Mouse (Mus musculus): ENCODE measurements around the gene Arl13a. TPM values are rescaled to one million over a fixed set of nuclear protein-coding genes. Genes with fewer than 3 reads are reported as not detected.

Arl13a gene
- polyA plus RNA-seq, 1 experiment, result not detected

DNA sequence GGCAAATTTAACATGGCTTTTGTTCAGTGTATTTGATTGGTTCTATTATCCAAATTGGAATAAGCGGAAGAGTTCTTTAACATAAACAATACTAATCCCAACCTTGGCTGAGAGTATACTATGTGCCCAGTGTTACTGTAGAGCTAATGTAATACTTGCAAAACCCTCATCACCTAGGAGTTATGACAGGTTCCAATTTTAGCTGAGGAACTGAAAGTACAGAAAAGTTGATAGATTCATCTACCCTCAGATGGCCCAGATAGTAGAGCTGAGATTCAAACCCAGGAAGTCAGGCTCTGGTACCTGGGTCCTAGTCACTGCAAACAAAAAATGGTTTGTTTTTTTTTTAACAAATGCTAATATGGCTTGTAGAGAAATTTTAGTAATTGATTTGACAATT, 16.7 kb upstream of the Arl13a start:
- Histone ChIP-seq H3K27ac (ENCODE audit: insufficient read depth, low read depth, low read length) (no peak overlapping the region), H3K4me1 (ENCODE audit: control insufficient read depth, insufficient read depth, low read length) (no peaks in the 10 kb centered on the region), H3K4me3 (ENCODE audit: insufficient read depth, low read depth, low read length) (no peak overlapping the region)
- TF ChIP-seq POLR2A (IDR thresholded peaks at IDR 0.05; ENCODE audit: insufficient read depth, low read depth, low read length), result no peak
- no peak for TF ChIP-seq CTCF (IDR thresholded peaks at IDR 0.05; ENCODE audit: insufficient read depth, low read depth, low read length)
- WGBS, result 97% methylated on average over 1 of the region's 1 CpGs

DNA sequence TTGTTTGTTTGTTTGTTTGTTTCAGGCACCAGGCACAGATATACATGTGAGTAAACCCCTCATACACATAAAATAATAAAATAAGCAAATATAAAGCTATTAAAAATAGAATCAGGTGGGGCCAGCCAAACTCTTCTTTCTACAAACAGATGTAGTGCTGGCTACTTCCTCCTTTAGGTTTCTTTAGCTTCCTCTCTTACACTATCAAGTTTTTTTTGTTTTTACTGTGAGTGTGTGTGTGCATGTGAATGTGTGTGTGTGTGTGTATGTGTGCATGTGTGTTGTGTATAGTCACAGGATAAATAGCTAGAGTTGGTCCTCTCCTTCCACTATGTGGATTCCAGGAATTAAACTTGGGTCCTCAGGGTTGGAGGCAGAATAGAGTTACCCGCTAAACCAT, 12.6 kb upstream of the Arl13a start:
- Histone ChIP-seq H3K4me1 (ENCODE audit: control insufficient read depth, insufficient read depth, low read length) (no peaks in the 10 kb centered on the region), H3K27ac (ENCODE audit: insufficient read depth, low read depth, low read length) (no peak overlapping the region), H3K4me3 (ENCODE audit: insufficient read depth, low read depth, low read length) (no peak overlapping the region)
- no peak for TF ChIP-seq CTCF (IDR thresholded peaks at IDR 0.05; ENCODE audit: insufficient read depth, low read depth, low read length)
- no peak for TF ChIP-seq POLR2A (IDR thresholded peaks at IDR 0.05; ENCODE audit: insufficient read depth, low read depth, low read length)
- WGBS, result 100% methylated on average over 1 of the region's 1 CpGs

DNA sequence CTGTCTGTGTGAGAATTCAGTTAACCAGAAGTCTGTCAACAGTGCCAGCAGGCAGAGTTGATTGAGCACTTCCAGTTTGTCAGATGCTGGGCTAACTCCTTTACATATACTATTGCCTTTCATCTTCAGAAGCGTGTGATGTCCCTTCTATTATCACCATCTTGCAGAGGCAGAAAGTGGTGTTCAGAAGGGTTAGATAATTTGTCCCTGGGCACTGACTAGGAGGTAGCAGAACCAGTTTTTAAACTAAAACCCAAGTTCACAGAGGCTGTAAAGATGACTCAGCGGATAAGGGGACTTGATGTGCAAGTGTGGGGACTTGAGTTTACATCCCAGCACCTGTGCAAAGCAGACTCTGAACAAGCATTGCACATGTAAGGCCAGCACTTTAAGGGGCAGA, 21.2 kb downstream of the Arl13a start:
- 80% methylated on average over 2 of the region's 2 CpGs for WGBS
- Histone ChIP-seq H3K4me3 (ENCODE audit: insufficient read depth, low read depth, low read length) (no peak overlapping the region), H3K4me1 (ENCODE audit: control insufficient read depth, insufficient read depth, low read length) (no peaks in the 10 kb centered on the region), H3K27ac (ENCODE audit: insufficient read depth, low read depth, low read length) (no peak overlapping the region)
- TF ChIP-seq CTCF (IDR thresholded peaks at IDR 0.05; ENCODE audit: insufficient read depth, low read depth, low read length) (no peak), POLR2A (IDR thresholded peaks at IDR 0.05; ENCODE audit: insufficient read depth, low read depth, low read length) (no peak)

DNA sequence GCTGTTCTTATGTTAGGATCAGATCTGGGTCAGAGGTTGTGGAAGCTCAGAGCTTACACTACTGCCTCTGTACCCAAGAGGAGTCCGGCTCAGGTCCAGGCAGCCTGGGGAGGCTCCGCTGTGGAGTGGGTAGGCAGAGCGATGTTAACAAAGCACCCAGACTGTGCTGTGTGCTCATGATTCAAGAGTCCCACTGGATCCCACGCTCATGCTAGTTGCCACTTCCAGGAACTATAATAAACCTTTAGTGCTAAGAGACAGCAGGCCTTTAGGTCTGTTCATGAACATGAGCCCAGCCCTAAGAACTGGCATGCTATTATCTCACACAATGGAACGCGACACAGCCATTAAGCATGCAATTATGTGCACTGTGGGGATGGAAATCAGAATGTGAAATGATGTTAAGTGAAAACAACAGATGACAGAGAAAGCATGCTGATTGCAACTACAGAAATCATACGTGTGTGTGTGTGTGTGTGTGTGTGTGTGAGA, 23.9 kb downstream of the Arl13a start:
- Histone ChIP-seq H3K4me1 (ENCODE audit: control insufficient read depth, insufficient read depth, low read length) (no peaks in the 10 kb centered on the region), H3K4me3 (ENCODE audit: insufficient read depth, low read depth, low read length) (no peak overlapping the region), H3K27ac (ENCODE audit: insufficient read depth, low read depth, low read length) (no peak overlapping the region)
- WGBS, result 39% methylated on average over 7 of the region's 7 CpGs
- TF ChIP-seq CTCF (IDR thresholded peaks at IDR 0.05; ENCODE audit: insufficient read depth, low read depth, low read length), result no peak
- TF ChIP-seq POLR2A (IDR thresholded peaks at IDR 0.05; ENCODE audit: insufficient read depth, low read depth, low read length), result no peak

DNA sequence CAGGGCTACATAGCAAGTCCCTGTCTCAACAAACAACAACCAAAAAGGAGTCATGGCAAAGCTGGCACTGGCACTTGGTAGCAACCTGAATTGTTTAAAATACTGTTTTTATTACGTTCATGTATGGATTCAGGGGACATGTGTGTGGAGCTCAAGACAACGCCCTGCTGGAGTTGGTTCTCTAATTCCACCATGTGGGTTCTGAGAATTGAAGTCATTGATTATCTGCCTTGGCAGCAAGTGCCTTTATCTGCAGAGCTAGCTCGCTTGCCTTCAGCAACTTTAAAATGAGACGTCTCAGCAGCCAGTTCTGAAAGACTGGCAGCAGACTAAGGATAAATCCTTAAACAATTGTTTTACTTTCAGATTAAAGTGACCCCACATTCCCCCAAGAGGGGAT, 30.9 kb downstream of the Arl13a start:
- 68% methylated on average over 4 of the region's 4 CpGs for WGBS

DNA sequence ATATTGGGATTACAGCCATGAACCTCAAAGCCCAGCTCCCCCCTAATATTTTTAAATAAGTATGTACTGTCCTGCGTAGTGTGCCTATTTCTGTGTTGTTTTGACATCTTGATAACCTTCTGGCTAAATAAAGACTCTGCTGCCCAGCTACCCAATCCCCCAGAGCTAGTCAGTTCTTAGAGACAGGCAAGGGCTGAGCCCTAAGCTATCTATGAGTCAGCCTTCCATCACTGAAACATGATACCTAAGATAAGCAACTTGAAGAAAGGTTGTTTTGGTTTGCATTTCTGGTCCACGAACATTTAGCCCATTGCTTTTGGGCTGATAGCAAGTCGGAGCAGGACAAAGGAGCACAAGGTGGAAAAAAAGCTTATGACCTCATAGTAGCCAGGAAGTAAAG, 33.3 kb downstream of the Arl13a start:
- WGBS, result 77% methylated on average over 3 of the region's 3 CpGs
- no peak overlapping the region for H3K27ac ChIP-seq (ENCODE audit: insufficient read depth, low read depth, low read length)
- no peak overlapping the region for H3K4me3 ChIP-seq (ENCODE audit: insufficient read depth, low read depth, low read length)
- H3K4me1 ChIP-seq (ENCODE audit: control insufficient read depth, insufficient read depth, low read length), result no peaks in the 10 kb centered on the region
- TF ChIP-seq CTCF (IDR thresholded peaks at IDR 0.05; ENCODE audit: insufficient read depth, low read depth, low read length) (no peak), POLR2A (IDR thresholded peaks at IDR 0.05; ENCODE audit: insufficient read depth, low read depth, low read length) (no peak)

More for the DNA sequence above, 30.9 kb downstream of the Arl13a start:
- H3K27ac ChIP-seq (ENCODE audit: insufficient read depth, low read depth, low read length), result no peak overlapping the region
- H3K4me1 ChIP-seq (ENCODE audit: control insufficient read depth, insufficient read depth, low read length), result no peaks in the 10 kb centered on the region
- no peak overlapping the region for H3K4me3 ChIP-seq (ENCODE audit: insufficient read depth, low read depth, low read length)
- TF ChIP-seq CTCF (IDR thresholded peaks at IDR 0.05; ENCODE audit: insufficient read depth, low read depth, low read length) (no peak), POLR2A (IDR thresholded peaks at IDR 0.05; ENCODE audit: insufficient read depth, low read depth, low read length) (no peak)

DNA sequence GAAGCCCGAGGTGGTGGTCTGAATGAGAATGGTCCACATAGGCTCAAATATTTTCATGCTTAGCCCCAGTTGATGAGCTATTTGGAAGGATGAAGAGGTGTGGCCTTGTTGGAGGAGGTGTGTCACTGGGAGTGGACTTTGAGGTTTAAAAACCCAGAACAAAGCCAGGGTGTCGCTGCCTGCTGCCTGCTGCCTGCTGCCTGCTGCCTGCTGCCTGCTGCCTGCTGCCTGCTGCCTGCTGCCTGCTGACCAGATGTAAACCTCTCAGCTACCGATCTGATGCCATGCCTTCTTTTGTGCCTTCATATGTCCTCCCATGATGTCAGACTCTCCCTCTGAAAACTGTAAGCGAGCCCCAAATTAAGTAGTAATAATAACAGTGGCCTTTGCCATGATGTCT, 34.6 kb downstream of the Arl13a start, which contains the start of gene Nox1:
TSS of gene Nox1 (minus strand) at position 101 of the 400 bp plus-strand sequence.
- WGBS, result 63% methylated on average over 4 of the region's 4 CpGs
- TF ChIP-seq POLR2A (IDR thresholded peaks at IDR 0.05; ENCODE audit: insufficient read depth, low read depth, low read length), result no peak
- no peak for TF ChIP-seq CTCF (IDR thresholded peaks at IDR 0.05; ENCODE audit: insufficient read depth, low read depth, low read length)
- no peak within 1 kb of the TSS for H3K4me3 ChIP-seq (ENCODE audit: insufficient read depth, low read depth, low read length)
- H3K4me1 ChIP-seq (ENCODE audit: control insufficient read depth, insufficient read depth, low read length), result no peaks in the 10 kb centered on the region
- H3K27ac ChIP-seq (ENCODE audit: insufficient read depth, low read depth, low read length), result no peak within 1 kb of the TSS

DNA sequence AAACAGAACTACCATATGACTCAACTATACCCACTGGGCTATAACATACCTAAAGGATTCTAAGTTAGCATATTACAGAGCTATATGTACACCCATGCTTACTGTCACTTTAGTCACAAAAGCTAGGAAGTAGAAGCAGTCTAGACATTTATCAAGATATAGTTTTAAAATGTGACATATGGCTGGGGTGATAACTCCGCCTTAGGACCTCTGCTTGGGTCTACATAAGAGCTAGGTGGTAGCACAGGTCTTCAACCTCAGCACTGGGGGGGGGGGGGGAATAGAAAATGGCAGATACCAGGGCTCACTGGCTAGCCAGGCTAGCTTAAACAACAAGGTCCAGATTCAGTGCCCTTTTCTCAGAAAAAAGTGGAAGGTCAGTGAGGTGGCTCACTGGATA, 45.7 kb downstream of the Arl13a start:
- H3K4me3 ChIP-seq (ENCODE audit: insufficient read depth, low read depth, low read length), result no peak overlapping the region
- no peak overlapping the region for H3K27ac ChIP-seq (ENCODE audit: insufficient read depth, low read depth, low read length)
- TF ChIP-seq CTCF (IDR thresholded peaks at IDR 0.05; ENCODE audit: insufficient read depth, low read depth, low read length) (no peak), POLR2A (IDR thresholded peaks at IDR 0.05; ENCODE audit: insufficient read depth, low read depth, low read length) (no peak)
- no peaks in the 10 kb centered on the region for H3K4me1 ChIP-seq (ENCODE audit: control insufficient read depth, insufficient read depth, low read length)
- 100% methylated on average over 1 of the region's 1 CpGs for WGBS

DNA sequence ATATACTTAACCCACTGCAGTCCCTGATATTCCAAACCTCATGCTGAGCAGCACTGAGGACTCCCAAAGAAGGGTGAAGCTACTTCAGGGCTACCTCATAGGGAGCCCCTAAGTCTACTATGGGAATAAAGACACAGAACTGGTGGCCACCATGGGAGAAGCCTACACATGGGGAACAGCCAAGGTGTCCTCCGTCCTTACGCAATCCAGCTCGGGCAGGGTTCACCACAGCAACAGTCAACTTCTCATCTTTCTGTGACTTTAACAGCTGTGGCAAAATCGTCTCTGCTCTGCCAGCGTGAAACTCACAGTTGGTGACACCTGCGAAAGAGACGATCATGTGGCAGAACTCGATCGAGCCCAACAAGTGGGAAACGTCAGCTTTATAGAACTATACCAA, 51.0 kb downstream of the Arl13a start:
- no peak overlapping the region for H3K4me3 ChIP-seq (ENCODE audit: insufficient read depth, low read depth, low read length)
- TF ChIP-seq CTCF (IDR thresholded peaks at IDR 0.05; ENCODE audit: insufficient read depth, low read depth, low read length) (no peak), POLR2A (IDR thresholded peaks at IDR 0.05; ENCODE audit: insufficient read depth, low read depth, low read length) (no peak)
- H3K27ac ChIP-seq (ENCODE audit: insufficient read depth, low read depth, low read length), result no peak overlapping the region
- WGBS, result 92% methylated on average over 10 of the region's 10 CpGs
- no peaks in the 10 kb centered on the region for H3K4me1 ChIP-seq (ENCODE audit: control insufficient read depth, insufficient read depth, low read length)

DNA sequence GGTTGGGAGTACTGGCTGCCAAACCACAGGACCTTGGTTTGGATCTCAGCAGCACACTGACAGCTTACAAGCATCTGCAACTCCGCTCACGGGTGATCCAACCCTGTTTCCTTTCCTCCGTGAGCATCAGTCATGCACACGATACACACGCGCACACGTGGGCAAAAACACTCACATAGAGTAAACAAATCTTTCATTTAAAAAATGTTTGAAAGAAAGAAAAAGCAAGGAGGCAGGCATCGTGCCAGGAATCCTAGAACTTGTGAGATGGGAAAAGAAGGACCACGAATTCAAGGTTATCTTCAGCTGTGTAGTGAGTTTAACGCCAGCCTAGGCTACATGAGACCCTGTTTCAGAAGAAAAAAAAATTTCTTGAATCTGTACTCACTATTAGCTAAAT, 58.6 kb downstream of the Arl13a start:
- WGBS, result 88% methylated on average over 10 of the region's 10 CpGs
- TF ChIP-seq CTCF (IDR thresholded peaks at IDR 0.05; ENCODE audit: insufficient read depth, low read depth, low read length), result no peak
- TF ChIP-seq POLR2A (IDR thresholded peaks at IDR 0.05; ENCODE audit: insufficient read depth, low read depth, low read length), result no peak
- Histone ChIP-seq H3K4me3 (ENCODE audit: insufficient read depth, low read depth, low read length) (no peak overlapping the region), H3K4me1 (ENCODE audit: control insufficient read depth, insufficient read depth, low read length) (no peaks in the 10 kb centered on the region), H3K27ac (ENCODE audit: insufficient read depth, low read depth, low read length) (no peak overlapping the region)

Measured in olfactory bulb, adult 2 months (tissue).